Mouse (Mus musculus) MEL (cell line): Measurements from ENCODE around the gene Nos1ap.

Experiments
- BHLHE40 ChIP-seq: IDR thresholded peaks from 2 replicates; pipeline ENCODE4 v1.6.1; 2012; ENCODE audit warnings: low read depth, mild to moderate bottlenecking, inconsistent platforms, low read length, improper control_type of control experiment, borderline replicate concordance
- CTCF ChIP-seq, 3 experiments: IDR thresholded peaks in 2 of 3; conservative IDR thresholded peaks in 1 of 3; 2 replicates each; pipeline ENCODE4 v1.5.1; 2011 to 2012; ENCODE audit warnings: low read length in 3 of 3, low read depth in 2 of 3, mild to moderate bottlenecking in 2 of 3, improper control_type of control experiment in 1 of 3, inconsistent platforms in 1 of 3, mixed read lengths in 1 of 3, moderate library complexity in 1 of 3; ENCODE audit not compliant: control insufficient read depth in 1 of 3, insufficient read depth in 1 of 3, poor library complexity in 1 of 3, severe bottlenecking in 1 of 3
- EP300 ChIP-seq, 2 experiments: IDR thresholded peaks; 2 replicates each; pipeline ENCODE4 v1.6.1; 2011; ENCODE audit warnings: improper control_type of control experiment in 2 of 2, low read length in 2 of 2, low read depth in 1 of 2, mild to moderate bottlenecking in 1 of 2
- GATA1 ChIP-seq: IDR thresholded peaks from 2 replicates; pipeline ENCODE4 v1.6.1; 2011; ENCODE audit warnings: low read depth, low read length, improper control_type of control experiment
- HCFC1 ChIP-seq: IDR thresholded peaks from 2 replicates; pipeline ENCODE4 v1.6.1; 2012; ENCODE audit warnings: low read depth, mild to moderate bottlenecking, inconsistent platforms, low read length, improper control_type of control experiment, moderate library complexity
- MAFK ChIP-seq: IDR thresholded peaks from 2 replicates; pipeline ENCODE4 v1.6.1; 2011; ENCODE audit warnings: low read depth, mild to moderate bottlenecking, low read length, improper control_type of control experiment, borderline replicate concordance
- POLR2AphosphoS5 ChIP-seq: IDR thresholded peaks from 2 replicates; pipeline ENCODE4 v1.6.1; 2012; ENCODE audit warnings: low read depth, borderline replicate concordance, mild to moderate bottlenecking, inconsistent platforms, low read length, moderate library complexity, mixed read lengths
- RCOR1 ChIP-seq: IDR thresholded peaks from 2 replicates; pipeline ENCODE4 v1.6.1; 2012; ENCODE audit warnings: low read depth, mild to moderate bottlenecking, inconsistent platforms, low read length, improper control_type of control experiment
- USF1 ChIP-seq: IDR thresholded peaks from 2 replicates; pipeline ENCODE4 v1.6.1; 2014; ENCODE audit warnings: low read depth, mild to moderate bottlenecking, inconsistent platforms, low read length, improper control_type of control experiment, moderate library complexity

DNA sequence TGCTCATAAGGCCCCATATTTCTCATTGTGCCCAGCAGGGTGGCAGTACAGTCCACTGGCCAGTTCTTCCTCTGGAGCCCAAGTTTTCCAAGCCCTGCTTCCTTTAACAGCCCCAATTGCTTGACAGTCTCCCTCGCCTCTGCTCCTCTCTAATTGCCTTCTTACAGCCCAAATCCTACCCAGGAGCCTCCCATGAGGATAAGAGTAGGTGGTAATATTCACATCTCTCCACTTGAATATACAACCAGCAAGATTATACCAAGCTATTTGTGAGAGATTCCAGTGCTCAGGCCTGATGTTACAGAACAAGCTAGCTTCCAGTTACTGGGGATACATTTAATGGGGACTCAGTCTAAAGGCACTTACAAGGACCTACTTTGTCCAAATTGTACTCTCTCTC, 166.6 kb downstream of the Nos1ap start:
- TF ChIP-seq GATA1 (no peak), EP300 (IDR thresholded peaks at IDR 0.05; ENCODE audit: low read depth in 1 of 2, low read length in 2 of 2) (no peak), BHLHE40 (no peak), MAFK (no peak), POLR2AphosphoS5 (no peak), HCFC1 (no peak), USF1 (no peak), CTCF (IDR thresholded peaks at IDR 0.05 in 2 of 3, conservative IDR thresholded peaks at IDR 0.05 in 1 of 3; ENCODE audit: control insufficient read depth in 1 of 3, insufficient read depth in 1 of 3, low read depth in 2 of 3, low read length in 3 of 3, poor library complexity in 1 of 3, severe bottlenecking in 1 of 3) (no peak), RCOR1 (no peak)
